Comparison of ENCODE assay signal across 8 mouse cellular contexts in genomic region chr10:83140258-83140936, GRCm38 (mm10).
A peak's percentile ranks its signal among the peaks of the same experiment; 100 is the strongest.
DNase-seq lines count a peak whose midpoint lies in the region.

No protein-coding gene starts in this region.

- peak; percentile 25 for DNase-seq in adrenal gland, postnatal 14 days
- DNase-seq in adrenal gland, adult 18-20 months (ENCODE audit: low spot score in 2 of 2), result no peak
- peak; percentile 46 for DNase-seq in thymus, postnatal 4 days
- no peak for DNase-seq in thymus, postnatal 0 days (ENCODE audit: low spot score)
- DNase-seq in left cerebral cortex, postnatal 25 days (ENCODE audit: low spot score in 2 of 2), result peak; percentile 44 to 71
- peak; percentile 51 for DNase-seq in testis, postnatal 14 days (ENCODE audit: low spot score)
- DNase-seq in cerebellum, adult 9-10 months, result no peak
- no peak for DNase-seq in retina, embryonic 14.5 days (ENCODE audit: low spot score)

- intact Hi-C loops in left cerebral cortex, postnatal 25 days (cut with DNase I), result no loop called here

Comparison
In these comparisons a context has a peak if more than half of its experiments do, and no peak if none do; other contexts are left out.
1. DNase-seq: peak in adrenal gland, postnatal 14 days (single experiment), thymus, postnatal 4 days (single experiment), left cerebral cortex, postnatal 25 days (2 of 2) and testis, postnatal 14 days (single experiment); none in adrenal gland, adult 18-20 months (0 of 2), thymus, postnatal 0 days (single experiment), cerebellum, adult 9-10 months (single experiment) and retina, embryonic 14.5 days (single experiment).